Mouse (Mus musculus) left cerebral cortex, postnatal 36 days (tissue): ENCODE measurements around the gene Xrra1. TPM values are rescaled to one million over a fixed set of nuclear protein-coding genes. Genes with fewer than 3 reads are reported as not detected.

Source experiments
- DNase-seq, 2 experiments: peaks; one replicate each; pipeline ENCODE4 v3.0.0; 2021 to 2022; ENCODE audit warnings: low spot score in 2 of 2, mixed read lengths in 1 of 2
- intact Hi-C: fragments of 180-260 bp; cut with DNase I; formaldehyde crosslinking; loops from one replicate; pipeline ENCODE4 v1.15.1; 2025
- total RNA-seq, 2 experiments: library from RNA; stranded (reverse); gene quantifications; 2 replicates each; pipeline ENCODE4 v1.2.3; 2021

The Xrra1 gene
- total RNA-seq, 2 experiments from 2014 or later: 1.1 to 1.6 TPM

GRCm38 (mm10) chr7:99845533-99846236 lies 13.2 kb upstream of the Xrra1 start:
- intact Hi-C loops: no loop called here
- no peak for DNase-seq

GRCm38 (mm10) chr7:99850534-99850933 lies 8.4 kb upstream of the Xrra1 start:
- intact Hi-C loops: no loop called here
- DNase-seq: no peak

DNA sequence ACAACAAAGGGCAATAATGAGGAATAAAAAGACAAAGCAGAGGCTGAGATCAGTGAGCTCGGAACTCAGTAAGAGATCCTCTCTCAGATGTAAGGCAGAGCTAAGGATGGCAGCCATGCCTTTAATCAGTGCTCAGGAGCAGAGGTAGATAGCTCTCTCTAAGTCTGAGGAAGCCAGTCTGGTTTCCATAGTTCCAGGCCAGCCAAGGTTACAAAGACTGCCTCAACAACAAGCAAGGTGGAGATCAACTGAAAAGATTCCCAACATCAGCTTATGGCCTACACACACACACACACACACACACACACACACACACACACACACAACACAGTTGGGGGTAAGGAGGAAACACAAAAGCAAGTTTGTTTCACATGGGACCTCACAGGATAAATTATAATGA lies 7.8 kb upstream of the Xrra1 start:
- no peak for DNase-seq
- intact Hi-C loops: no loop called here

- DNase-seq: no peak
- intact Hi-C loops: no loop called here
Measured at GRCm38 (mm10) chr7:99851618-99852017, 7.3 kb upstream of the Xrra1 start.

DNA sequence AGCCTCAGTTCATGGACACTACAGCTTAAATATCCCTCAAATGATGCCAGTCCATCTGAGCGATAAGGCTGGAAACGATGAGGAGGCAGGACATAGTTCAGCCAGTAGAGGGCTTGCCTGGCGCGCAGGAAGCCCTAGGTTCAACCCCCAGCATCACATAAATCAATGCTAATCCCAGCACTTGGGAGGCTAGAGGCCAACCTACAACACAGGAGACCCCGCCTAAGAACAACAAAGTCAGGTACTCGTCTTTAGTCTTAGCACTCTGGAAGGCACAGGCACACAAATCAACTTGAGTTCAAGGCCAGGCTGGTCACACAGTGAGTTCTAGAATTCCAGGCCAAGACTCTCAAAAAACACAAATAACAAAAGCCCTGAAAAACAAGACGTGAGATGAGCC lies 5.6 kb upstream of the Xrra1 start:
- intact Hi-C loops: no loop called here
- no peak for DNase-seq

DNA sequence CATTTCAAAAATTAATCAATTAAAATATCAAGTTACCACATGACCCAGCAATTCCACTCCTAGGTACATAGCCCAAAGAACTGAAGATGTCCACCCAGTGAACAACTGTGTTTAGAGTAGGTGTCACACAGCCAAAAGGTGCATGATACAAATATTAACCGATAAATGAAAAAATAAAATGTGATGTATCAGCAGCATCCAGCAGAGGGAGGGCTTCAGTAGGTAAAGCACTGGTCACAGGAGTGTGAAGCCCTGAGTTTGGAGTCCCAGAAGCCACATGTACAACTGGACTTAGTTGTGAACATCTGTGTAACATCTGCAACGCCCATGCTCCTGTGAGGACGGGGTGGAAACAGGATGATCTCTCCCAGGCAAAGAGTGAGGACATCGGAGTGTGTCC lies 4.6 kb upstream of the Xrra1 start:
- no peak for DNase-seq
- intact Hi-C loops: no loop called here

GRCm38 (mm10) chr7:99856266-99856861 lies 2.6 kb upstream of the Xrra1 start:
- intact Hi-C loops: no loop called here
- DNase-seq: no peak

- no peak for DNase-seq
- intact Hi-C loops: no loop called here
Measured at GRCm38 (mm10) chr7:99858175-99858812, 622 bp upstream of the Xrra1 start.

GRCm38 (mm10) chr7:99863362-99863761 lies 4.4 kb downstream of the Xrra1 start, which contains the start of gene Spcs2:
TSS of gene Spcs2 (minus strand) at chr7:99863462.
- DNase-seq: no peak
- intact Hi-C loops: loop anchor here (10.0 kb wide), 1 partner anchor 379 kb away; the partner anchor contains the start of gene Rps3

DNA sequence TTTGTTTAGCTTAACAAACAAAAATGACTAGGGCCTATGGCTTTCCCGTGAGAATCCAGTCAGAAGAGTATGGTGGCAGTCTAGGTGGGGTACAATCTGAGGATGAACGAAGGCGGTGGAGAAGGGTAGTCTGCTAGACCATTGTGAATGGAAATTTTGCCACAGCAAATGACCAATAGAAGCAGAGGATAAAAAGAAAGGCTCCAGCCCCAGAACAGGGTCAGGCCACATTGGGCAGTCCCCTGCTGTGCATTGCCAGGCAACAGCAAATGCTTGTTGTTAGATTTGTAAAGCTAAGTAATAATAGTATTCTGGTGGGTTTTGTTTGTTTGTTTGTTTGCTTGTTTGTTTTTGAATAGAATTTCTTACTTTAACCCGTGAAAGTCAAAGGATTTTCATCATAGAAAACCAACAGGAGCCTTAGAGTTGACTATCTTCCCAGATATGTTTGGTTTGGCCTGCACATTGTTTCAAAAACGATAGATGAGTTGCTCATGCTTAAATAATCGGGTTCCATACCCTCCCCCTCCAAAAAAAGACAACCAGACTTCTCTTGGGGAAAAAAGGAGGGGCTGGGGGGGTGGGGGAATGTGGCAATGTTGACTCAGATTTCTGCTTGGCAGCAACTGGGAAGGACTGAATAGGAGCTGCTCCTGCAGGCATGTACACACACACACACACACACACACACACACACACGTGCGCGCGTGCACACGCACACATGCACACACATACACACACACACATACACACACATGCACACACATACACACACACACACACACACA lies 5.5 kb downstream of the Xrra1 start:
- DNase-seq: no peak

DNA sequence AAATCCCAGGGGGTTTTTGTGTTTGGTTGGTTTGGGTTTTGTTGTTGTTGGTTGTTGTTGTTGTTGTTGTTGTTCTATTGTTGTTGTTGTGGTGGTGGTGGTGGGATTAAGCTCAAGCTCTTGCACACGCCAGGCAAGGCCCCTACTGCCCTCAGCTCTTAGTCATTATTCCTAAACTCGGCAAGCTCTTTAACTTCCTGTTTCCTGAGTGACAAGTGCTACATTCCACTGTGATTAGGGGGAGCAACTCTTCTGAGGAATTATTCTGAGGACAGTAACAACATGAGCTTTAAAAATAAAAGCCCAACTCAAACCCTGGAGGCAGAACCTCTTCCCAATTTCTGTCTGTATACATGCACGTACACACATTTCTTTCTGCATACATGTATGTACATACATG lies 6.3 kb downstream of the Xrra1 start:
- no peak for DNase-seq
- intact Hi-C loops: loop anchor here (10.0 kb wide), 1 partner anchor 380 kb away; the partner anchor contains the start of gene Rps3

More for the DNA sequence above, 5.5 kb downstream of the Xrra1 start:
- intact Hi-C loops: loop anchor here (10.0 kb wide), 1 partner anchor 380 kb away; the partner anchor contains the start of gene Rps3

DNA sequence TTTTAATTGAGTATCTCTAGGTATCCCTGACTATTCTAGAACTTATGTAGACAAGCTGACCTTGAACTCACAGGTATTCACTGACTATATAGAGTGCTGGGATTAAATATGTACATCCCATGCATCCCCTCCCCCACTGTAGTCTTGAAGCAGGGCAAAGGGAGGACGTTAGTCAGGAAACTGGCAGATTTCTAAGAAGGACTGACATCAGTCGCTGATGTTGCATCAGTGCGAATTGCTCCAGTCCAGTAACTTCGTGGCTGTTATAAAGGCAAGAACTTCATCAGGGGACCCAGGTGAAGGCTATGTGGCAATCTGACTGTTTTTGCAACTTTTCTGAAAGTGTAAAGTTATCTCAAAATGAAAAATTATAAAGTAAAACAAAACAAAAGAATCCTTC lies 10.4 kb downstream of the Xrra1 start:
- intact Hi-C loops: loop anchor here (10.0 kb wide), 1 partner anchor 384 kb away; the partner anchor contains the start of gene Rps3
- DNase-seq: no peak

DNA sequence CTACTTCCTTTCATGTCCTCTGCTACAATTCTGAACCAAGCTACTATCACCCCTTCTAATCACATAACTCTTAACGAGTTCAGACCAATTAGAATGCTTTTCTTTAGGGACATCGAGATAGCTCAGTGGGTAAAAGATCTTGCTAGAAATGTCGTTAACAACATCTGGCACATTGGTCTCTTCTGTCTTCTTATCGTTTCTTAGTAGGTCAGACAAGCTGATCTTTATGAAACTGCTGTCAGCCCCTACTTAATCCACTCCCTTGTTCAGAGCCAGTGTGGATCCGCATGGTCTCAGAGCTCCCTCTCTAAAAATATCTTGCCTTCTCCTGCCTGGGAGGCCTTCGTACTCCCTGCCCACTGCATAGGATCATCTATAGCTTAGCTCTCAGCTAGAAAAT lies 15.0 kb downstream of the Xrra1 start:
- intact Hi-C loops: loop anchor here (5.0 kb wide), 1 partner anchor 47 kb away; the partner anchor contains the start of gene Neu3
- no peak for DNase-seq

DNA sequence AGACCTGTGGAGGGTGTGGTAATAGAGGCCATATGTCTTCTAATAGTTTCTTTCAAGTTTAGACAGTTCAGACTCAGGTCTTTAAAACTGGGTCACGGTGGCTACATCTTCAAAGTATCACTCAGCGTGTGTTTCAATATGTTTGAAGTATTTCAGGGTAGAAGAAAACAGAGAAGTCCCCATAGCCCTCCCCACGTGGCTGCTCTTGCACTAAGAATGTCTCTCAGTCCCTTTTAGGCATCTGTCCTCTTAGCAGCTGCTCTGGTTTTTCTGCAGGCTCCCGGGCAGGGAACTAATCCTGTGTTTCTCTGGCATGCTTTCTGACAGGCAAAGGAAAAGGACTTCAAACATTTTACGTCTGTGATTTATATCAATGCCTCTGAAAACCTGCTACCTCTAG lies 17.0 kb downstream of the Xrra1 start:
- no peak for DNase-seq
- intact Hi-C loops: loop anchor here (2.0 kb wide), 2 partner anchors 61 to 257 kb away; no protein-coding TSS in a partner anchor

- peak; percentile 74 to 85 for DNase-seq
- intact Hi-C loops: loop anchor here (2.0 kb wide), 2 partner anchors 62 to 258 kb away; no protein-coding TSS in a partner anchor
Measured at GRCm38 (mm10) chr7:99876345-99876744, 17.4 kb downstream of the Xrra1 start.

- DNase-seq: no peak
- intact Hi-C loops: no loop called here
Measured at GRCm38 (mm10) chr7:99878254-99878653, 19.3 kb downstream of the Xrra1 start.

DNA sequence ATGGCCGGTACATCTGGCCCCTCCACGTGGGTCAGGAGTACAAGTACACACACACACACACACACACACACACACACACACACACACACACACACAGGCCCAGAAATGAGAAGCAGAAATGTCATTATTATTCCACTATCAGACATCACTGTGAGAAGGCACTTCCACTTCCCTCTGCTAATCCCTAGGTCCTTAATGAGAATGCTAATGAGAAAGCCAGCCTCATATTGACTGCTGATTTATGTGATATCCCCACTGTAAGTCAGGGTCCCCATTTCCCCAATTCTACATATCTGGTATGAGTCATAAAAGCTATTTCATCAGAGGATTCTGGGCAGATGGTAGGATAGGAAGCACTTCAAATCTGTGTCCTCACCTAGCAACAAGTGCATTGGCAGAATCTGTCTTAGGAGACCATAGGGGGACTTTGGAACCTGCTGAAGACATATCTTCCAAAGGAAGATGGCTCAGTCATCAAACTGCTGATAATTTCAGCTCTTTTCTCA lies 28.4 kb downstream of the Xrra1 start:
- intact Hi-C loops: no loop called here
- DNase-seq: no peak

- intact Hi-C loops: no loop called here
Measured at GRCm38 (mm10) chr7:99887743-99888142, 28.8 kb downstream of the Xrra1 start.

GRCm38 (mm10) chr7:99889175-99889880 lies 30.4 kb downstream of the Xrra1 start:
- DNase-seq: no peak
- intact Hi-C loops: no loop called here

More at GRCm38 (mm10) chr7:99887743-99888142, 28.8 kb downstream of the Xrra1 start:
- no peak for DNase-seq
